Mouse (Mus musculus): ENCODE data around the gene Uckl1.

The Uckl1 gene

DNA sequence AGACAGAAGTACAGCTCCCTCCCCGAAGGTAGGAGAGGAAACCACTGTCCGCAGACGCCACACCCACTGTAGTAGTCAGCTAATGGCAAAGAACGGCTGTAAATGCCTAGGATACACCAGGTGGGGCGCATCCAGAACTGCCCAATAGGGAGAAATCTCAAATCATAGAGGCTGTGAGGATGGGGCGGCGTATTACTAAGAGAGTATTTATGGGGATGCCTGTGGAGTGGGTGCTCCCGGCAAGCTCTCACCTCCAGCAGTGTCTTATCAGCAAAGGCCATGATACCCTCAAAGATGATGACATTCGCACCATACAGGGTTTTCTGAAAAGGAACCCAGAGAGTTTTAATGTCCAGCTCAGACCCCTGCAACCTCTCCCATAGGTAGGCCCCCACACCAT lies 10.7 kb downstream of the Uckl1 start:
- in situ Hi-C loops (cut with MboI, MseI): loop anchor here (10.0 kb wide), 1 partner anchor 159 kb away; no protein-coding TSS in a partner anchor

DNA sequence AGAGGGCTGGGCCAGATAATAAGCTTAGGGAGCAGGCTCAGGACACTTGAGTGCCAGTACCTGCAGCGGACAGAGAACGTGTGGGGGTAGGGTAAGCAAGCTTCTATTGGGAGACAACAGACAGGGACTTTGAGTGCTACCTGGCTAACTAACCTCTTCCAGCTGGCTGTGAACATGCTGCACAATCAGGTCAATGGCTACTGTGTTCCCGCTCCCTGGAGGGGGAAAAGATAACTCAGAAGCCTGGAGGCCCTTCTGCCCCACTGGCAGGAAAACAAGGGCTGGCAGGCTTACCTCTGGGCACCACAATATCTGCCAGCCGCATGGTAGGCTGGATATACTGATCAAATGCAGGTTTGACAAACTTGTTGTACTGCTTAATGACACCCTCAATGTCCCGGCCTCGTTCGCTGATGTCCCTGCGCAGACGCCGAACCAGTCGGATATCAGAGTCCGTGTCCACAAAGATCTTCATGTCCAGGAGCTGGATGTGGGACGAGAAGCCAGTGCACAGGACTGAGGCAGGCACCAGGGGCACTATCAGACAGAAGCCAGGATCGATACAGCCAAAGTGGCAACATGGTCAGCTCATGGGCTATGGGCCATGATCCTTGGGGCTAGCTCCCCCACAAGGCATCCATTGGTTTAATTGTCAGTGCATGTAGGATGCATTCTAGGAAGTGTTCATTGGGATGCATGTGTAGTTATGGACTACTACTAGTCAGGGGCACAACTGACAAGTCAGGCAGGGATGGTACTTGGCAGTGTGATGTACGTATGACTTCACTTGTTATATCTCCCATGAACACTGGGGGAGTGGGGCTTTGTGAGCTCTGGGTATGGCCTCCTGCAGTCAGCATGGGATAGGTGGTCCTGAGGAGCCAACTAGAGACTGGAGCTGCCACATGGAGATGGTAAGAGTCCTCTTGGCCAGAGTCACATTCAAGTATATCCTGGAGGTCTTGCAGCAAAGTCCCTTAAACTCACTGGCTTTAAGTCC lies 11.5 kb downstream of the Uckl1 start:
- in situ Hi-C loops (cut with MboI, MseI): loop anchor here (10.0 kb wide), 1 partner anchor 158 kb away; no protein-coding TSS in a partner anchor

GRCm38 (mm10) chr2:181571941-181572670 lies 12.6 kb downstream of the Uckl1 start:
- in situ Hi-C loops (cut with MboI, MseI): loop anchor here (10.0 kb wide), 1 partner anchor 157 kb away; no protein-coding TSS in a partner anchor

DNA sequence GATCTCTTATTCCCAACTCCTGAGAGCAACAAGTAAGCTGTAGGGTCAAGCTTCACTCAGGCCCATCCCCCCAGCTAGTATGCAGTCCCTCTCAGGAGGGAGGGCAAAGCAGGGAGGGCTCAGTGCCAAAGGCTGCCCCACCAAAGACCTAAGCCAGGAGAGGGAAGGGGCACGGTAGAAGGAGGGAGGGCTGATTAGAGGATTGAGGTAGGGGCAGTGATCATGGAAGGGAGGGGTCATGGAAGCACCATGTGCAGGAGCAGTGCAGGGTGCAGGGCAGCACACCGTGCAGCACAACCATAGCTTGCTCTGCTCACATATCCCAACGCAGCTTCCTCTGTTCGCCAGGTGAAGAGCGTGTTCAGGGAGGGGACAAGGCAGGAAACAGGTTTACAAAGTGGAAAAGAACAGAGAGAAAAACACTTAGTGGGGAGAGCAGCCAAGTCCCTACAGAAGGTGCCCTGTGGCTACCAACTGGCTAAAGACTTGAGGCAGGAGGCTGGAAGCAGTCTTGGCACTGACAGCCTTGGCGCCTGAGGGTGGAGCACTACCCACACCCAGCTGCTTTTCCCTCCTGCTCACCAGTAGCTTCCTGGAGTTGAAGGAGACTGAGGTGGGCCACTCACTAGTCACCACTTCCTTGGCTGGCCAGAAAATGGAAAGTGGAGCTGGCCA lies 13.6 kb downstream of the Uckl1 start:
- in situ Hi-C loops (cut with MboI, MseI): loop anchor here (10.0 kb wide), 1 partner anchor 156 kb away; no protein-coding TSS in a partner anchor

- in situ Hi-C loops (cut with MboI, MseI): loop anchor here (10.0 kb wide), 1 partner anchor 156 kb away; no protein-coding TSS in a partner anchor
Observed at GRCm38 (mm10) chr2:181570375-181570774, 14.3 kb downstream of the Uckl1 start.

DNA sequence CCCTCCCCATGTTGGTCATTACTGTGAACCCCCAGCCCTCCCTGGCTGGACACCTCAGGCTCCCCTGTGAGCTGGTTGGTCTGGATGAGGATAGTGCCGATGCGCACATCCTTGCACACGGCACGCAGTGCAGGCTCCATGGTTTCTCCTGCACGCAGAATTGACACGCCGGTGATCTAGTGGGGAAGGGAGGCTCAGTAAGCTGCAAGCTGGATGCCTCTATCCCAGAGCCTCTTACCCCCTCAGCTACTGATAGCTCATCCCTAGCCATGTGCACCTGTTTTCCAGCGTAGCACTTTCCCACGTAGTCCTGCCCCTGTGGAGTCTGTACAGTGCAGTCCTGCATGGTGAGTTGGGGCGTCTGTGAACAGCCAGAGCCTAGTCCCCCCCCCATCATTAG lies 14.8 kb downstream of the Uckl1 start:
- in situ Hi-C loops (cut with MboI, MseI): loop anchor here (10.0 kb wide), 1 partner anchor 155 kb away; no protein-coding TSS in a partner anchor

- in situ Hi-C loops (cut with MboI, MseI): no loop called here
Observed at GRCm38 (mm10) chr2:181568272-181569008, 16.3 kb downstream of the Uckl1 start.

DNA sequence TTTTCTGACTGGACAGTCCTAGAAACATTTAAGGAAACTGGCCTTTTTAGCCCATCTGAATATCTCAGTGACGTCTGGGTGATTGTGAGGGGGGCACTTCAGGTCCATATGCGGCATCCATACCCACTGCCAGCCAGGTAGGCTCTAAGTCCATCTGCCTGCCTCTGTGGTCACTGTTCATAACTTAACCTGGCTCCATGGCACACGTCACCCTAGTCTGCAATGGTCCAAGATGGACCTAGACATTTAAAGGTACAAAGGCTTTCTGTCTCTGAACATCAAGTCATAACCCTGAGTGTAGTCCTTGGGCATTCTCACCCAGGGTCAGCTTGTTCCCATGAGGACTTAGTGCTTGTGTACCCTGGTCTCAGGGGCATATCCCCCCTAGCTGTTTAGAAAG lies 17.4 kb downstream of the Uckl1 start:
- in situ Hi-C loops (cut with MboI, MseI): no loop called here

DNA sequence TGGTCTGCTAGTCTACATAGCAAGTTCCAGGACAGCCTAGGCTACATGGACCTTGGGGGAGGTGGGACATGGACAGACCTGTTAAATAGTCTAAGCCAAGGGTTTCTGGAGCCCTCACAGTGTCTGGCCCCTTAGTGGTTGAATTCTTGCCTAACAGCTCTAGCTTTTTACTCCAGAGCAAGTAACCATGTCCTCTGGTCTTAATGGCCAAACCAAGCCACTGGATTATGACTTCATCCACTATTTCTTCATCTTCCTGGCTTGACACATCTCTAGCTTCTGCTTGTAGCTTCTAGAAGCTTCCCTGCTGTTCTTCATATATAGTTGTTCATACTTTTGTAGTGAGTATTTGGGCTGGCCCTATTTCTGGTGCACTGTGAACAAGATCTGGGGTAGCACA lies 30.9 kb downstream of the Uckl1 start:
- in situ Hi-C loops (cut with MboI, MseI): no loop called here

DNA sequence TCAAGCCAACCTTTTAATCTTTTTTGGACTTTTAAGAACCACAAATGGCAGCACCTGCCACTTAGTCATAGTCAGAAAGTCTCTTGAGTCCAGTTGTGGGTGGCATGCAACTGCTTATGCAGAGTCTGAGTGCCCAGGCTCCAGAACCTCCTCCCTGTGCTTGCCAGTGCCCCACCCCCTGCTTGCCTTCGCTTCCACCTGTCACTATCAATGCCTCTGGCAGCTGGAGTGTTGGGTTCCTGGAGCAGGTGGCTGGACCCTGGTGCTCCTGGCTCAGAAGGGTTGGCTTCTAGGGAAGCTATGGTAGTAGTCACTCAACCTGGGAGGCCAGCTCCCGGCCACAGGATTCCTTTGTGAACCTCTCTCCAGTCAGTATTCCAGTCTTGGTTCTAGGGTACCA lies 34.5 kb downstream of the Uckl1 start:
- in situ Hi-C loops (cut with MboI, MseI): no loop called here

GRCm38 (mm10) chr2:181548682-181549081 lies 36.0 kb downstream of the Uckl1 start:
- in situ Hi-C loops (cut with MboI, MseI): no loop called here

GRCm38 (mm10) chr2:181548227-181548626 lies 36.5 kb downstream of the Uckl1 start:
- in situ Hi-C loops (cut with MboI, MseI): no loop called here

DNA sequence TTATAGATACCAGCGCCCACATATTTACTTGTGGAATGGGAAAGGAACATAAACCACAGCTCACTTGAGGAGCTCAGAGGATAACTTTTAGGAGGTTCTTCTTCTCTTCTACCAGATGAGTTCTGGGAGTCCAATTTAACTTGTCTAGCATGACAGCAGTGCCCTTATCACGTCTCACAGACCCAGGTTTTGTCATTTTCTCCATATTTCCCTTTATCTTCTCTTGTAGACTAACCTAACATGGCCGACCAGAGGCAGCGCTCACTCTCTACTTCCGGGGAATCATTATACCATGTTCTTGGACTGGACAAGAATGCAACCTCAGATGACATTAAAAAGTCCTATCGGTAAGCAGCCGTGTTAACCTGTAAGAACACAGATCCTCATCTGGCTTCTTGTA lies 38.5 kb downstream of the Uckl1 start:
- in situ Hi-C loops (cut with MboI, MseI): no loop called here

DNA sequence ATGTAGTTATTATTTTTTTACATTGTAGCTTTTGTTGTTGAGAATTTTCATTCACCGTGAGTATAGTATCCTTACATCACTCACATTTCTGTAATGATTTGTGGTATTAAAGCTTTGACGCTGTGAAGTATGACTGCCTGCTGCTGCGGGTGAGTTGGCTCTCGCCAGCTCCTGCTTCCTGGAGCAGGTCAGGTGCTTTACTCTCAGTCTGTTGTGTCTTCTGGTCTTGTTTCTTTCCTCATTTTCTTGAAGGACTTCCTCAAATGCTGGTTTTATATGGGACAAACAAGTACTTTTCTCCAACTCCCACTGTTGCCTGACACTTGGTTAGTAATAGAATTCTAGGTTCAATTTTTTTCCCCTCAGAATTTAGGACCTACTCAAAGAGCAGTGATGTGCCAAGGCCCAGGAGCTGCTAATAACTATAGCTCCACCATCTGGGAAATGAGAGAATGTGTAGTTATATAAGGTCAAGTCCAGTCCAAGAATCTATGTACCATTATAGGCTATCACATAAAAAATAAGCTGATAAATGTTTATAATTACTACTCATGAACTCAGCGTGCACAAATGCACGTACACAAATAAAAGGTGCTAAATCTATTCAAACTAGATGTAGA lies 42.8 kb downstream of the Uckl1 start:
- in situ Hi-C loops (cut with MboI, MseI): no loop called here

DNA sequence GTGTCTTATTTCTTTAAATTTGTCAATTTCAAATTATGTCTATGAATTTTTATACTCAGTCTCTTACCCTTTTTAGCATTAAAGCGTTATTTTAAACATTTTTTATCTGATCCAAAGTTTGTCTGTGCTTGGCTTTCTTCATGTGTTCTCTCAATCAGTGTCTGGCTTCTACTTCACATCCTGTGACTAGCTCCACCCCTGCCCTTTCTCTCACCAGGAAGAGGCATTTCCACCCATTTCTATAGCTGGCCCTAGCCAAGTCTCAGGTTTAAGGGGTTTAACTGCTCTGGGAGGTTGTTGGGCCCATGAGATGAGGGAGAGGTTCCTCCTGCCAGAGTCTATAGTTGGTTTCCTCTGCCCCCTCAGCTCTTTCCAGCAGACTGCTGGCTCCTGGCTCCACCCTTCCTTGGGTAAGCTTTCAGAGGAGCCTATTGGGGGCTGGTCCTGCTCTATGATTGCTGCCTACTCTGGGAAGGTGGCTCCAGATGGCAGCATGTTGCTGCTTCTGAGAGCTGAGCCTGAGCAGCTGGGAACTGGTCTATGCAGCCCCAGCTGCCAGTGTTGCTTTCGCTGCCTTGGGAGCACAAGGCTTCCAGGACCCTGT lies 47.1 kb downstream of the Uckl1 start:
- in situ Hi-C loops (cut with MboI, MseI): no loop called here

GRCm38 (mm10) chr2:181536410-181536809 lies 48.3 kb downstream of the Uckl1 start:
- in situ Hi-C loops (cut with MboI, MseI): no loop called here

GRCm38 (mm10) chr2:181532589-181532988 lies 52.1 kb downstream of the Uckl1 start:
- in situ Hi-C loops (cut with MboI, MseI): no loop called here

DNA sequence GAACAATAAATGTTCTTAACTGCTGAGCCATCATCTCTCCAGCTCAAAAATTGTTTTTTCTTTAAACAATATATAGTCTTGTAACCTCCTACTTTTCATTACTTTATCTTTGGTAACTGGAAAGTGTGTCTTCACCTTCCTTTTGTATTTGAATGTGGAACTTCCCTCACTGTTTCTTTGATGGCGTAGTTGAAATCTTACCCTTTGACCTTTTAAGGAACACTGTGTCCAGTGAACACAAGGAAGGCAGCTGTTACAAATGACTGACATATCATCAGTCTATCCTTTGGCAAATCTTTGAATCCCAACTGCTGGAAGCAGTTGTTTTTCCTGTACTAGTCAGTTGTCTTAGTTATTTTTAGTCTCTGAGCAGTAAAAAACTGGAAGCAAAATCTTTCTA lies 55.6 kb downstream of the Uckl1 start:
- in situ Hi-C loops (cut with MboI, MseI): no loop called here

DNA sequence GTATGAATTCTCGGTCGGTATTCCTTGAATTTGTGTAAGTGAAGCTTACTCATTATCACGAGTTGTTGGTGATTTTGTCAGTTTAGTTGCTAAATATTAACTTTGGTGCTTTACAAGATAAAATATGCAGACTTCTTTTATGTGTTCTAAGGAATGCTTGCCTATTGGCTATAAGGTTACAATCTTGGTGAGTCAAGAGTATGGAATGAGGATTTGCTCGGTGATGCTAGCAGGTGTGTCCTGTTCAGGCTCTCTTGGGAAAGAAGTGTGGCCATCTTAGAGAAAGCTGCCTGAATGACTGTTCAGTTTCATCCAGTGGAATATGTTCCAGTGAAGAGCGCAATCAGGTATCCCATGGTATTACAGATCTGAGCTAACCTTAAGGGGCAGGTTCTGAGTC lies 59.2 kb downstream of the Uckl1 start:
- in situ Hi-C loops (cut with MboI, MseI): no loop called here

- in situ Hi-C loops (cut with MboI, MseI): no loop called here
Observed at GRCm38 (mm10) chr2:181522811-181523210, 61.9 kb downstream of the Uckl1 start.
